Mouse (Mus musculus): ENCODE data around the gene Etv6.

GRCm38 (mm10) chr6:134094066-134094465 is 58.6 kb downstream of the Etv6 start:
- TF ChIP-seq POLR2A (IDR thresholded peaks at IDR 0.05; ENCODE audit: low read depth, low read length) (no peak), CTCF (IDR thresholded peaks at IDR 0.05; ENCODE audit: extremely low read depth, insufficient read length, insufficient replicate concordance, low read depth, low read length) (no peak)
